Mouse (Mus musculus) v-Abl transformed pro-B cells (cell line): Measurements from ENCODE around the gene Timp4.

Experiments
- in situ Hi-C, 2 experiments: fragments of 400-800 bp; cut with MboI; formaldehyde crosslinking; loops; one replicate each; pipeline ENCODE4 v1.15.1; 2025; ENCODE audit not compliant: unreplicated experiment in 2 of 2

Timp4 gene

DNA sequence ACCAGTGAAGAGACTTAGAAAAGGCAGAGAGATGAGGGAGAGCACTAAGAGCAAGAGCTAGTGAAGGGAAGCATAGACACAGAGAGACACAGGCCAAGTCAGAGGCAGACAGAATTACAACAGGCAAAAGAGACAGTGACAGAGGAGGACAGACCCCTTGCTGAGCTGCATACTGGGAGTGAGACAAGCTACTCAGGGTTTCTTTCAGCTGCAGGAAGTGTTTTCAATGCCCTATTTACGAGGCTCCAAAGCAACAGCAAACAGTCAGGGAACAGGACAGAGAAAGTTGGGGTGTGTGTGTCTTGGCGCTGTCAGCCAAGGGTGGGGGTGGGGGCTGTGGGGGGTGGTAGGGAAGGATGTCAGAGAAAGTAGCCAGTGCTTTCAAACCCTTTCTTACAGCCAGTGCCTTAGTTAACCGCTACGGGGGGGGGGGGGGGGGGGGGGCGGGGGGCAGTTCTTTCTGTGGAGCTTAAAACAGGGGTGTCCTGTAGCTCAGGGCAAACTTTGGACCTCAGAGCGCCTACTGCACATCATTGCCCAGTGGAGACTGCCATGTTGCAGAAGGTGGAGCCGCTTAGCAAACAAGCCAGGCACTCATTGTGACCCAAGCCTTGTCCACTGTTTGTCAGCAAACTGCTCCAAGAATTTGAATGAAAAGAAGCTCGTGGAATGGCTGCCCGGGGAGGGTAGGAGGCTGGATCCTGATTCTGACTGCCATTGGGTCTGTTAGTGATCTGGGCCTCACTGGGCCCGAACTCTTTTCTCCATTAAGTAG, at the start of gene Timp4:
Gene Timp4 (minus strand): TSS at position 107 of the 775 bp plus-strand sequence.
- in situ Hi-C loops: no loop called here

DNA sequence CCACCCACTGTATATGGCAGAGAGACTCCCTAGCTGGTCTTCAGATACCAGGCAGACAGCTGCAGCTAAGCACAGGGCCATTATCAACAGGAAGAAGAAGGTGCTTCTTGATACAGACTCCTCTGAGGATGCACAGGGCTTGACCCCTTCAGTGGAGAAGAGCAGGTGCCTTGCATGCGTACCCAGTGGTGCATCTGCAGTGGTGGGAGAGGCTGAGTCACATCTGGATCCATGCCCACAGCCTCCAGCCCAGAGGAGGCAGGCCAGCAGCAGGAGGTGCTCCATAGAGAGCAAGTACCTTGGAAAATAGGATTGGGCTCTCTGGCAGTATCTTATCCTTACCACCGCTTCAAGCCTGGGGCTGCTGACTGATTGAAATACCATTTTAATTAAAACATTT, 41.9 kb upstream of the Timp4 start:
- in situ Hi-C loops: no loop called here

DNA sequence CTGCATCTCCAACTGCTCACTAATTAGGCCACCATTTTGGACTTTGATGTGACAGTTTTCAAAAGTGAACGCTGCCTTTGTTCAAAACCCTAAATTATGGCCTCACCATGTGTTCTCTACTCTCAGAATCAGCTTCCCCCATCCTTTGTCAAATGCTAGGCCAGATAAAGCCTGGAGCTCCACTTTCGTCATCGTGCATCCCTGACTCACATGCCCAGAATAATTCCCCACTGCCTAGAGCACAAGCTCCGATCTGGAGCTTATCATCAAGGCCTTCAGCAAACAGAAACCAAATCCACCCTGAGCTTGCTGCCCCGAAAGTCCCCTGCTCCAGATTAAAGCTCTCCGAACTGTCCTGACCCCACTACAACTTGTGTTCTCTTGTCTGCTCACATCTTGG, 40.6 kb upstream of the Timp4 start:
- in situ Hi-C loops: no loop called here

DNA sequence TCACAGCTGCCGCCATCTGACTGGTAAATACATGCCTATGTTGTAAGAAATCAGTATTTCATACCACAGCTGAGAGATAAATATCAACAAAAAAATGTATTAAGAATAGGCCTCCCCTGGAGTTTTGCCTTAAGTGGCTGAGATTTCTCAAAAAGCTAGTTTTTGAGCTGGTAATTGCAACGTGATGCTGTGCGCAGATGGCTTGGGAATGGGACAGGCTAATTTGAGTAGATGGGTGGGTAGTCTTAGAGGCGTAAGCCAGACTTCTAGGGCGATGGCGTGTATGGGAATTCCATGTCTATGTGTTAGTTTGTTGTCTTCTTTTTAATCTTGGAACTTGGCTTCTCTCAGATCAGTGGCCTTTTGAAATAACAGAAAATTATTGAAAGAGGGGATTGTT, 39.8 kb upstream of the Timp4 start:
- in situ Hi-C loops: no loop called here

DNA sequence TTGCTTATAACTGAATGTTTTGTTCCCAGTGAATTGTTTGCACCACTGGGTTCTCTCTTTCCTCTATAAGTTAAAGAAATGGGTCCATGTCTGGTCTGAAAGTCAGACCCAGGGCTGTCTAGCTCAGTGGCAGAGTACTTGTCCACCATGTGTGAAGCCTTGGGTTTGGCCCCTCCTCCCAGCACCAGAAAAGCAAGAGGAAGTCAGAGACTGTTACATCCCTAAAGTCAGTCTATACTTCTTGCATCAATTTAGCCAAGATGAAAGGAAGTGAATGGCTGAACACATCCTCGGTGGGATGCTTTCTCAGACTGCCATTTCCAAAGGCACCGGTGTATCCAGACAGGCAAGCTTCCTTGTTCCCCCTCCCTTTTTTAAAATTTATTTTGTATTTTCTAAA, 39.1 kb upstream of the Timp4 start:
- in situ Hi-C loops: no loop called here

DNA sequence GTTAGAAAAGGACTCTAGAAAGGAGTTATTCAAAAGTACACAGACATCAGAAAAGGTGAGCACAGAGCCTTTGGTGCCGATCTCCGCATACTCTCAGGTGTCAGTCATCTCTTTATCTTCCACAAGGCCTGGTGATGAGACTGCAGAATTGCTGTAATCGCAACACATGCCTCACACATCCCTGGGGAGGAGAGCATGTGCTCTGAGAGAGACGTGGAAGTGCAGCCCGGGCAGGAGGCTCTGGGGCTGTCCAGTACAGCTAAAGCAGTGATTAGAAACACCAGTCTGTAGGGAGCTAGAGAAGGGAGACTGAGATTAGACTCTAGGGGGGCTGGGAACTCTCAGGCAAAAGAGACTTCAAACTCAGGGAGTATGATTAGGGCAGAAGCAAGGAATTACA, 38.6 kb upstream of the Timp4 start:
- in situ Hi-C loops: no loop called here

DNA sequence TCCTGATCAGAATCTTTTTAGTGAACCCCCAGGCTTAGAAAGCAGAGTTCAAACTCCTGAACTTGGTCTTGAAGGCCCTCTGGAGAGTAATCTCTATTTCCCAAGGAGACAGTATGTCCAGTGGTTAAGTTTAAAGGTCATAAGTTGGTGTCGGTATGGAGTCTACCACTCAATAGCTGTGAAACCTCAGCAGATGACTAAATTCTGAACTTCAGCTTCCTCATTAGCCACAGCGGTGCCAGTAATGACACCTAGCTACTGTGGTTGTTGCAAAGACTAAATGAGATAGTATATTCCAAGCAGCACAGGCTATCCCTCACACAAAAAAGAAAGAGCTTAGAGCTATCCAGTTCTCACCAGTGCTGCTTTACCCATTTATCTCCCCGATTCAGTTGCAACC, 36.2 kb upstream of the Timp4 start:
- in situ Hi-C loops: no loop called here

DNA sequence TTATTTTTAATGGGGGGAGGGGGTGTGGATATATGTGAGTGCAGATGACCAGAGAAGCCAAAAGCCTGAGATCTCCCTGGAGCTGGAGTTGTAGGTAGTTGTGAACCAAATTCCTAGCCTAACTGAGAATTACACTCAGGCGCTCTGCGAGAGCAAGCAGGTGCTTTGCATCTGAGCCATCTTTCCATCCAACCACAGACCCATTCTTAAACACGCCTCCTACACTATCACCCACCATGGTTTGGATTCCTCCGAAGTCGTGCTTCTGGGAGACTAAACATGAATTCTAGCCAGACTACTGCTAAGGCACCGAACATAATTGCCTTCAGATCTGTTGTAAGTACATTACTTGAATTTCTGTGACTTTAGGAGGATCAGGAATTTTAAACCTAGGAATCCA, 34.4 kb upstream of the Timp4 start:
- in situ Hi-C loops: no loop called here

DNA sequence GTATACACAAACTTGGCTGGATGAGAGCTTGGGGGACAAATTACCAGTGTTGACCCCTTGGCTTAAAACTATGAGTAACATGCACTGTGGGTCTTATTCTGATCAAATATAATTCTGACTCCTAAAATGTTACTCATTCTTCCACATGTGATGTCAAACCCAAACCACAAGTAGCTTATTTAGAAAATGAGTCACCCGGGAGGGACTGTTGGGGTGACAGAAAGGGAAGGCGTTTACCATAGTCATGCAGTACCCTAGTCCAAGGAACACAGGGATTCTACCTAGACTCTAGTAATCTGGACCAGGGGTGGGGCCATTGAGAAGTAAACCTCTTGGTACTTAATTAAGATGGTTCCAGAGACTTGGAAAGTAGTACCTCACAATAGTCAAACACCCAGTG, 32.1 kb upstream of the Timp4 start:
- in situ Hi-C loops: no loop called here

DNA sequence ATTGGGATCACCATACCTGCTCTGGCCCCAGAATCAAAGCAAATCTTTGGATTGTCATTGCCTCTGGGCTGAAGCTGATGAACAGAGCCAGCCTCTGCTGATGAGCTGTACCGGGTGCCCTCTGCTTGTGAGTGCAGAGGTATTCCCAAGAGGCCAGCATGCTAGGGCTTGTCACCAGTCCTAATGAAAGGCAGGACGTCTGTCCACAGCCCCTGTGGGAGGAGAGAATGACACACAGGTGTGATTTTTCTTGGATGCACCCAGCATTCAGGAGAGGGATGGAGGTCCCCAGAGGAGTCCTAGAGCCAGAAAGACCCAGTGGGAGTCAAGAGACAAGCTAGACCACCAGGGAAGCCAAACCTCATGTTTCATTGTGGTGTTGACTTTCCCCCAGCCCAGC, 27.6 kb upstream of the Timp4 start:
- in situ Hi-C loops: no loop called here

DNA sequence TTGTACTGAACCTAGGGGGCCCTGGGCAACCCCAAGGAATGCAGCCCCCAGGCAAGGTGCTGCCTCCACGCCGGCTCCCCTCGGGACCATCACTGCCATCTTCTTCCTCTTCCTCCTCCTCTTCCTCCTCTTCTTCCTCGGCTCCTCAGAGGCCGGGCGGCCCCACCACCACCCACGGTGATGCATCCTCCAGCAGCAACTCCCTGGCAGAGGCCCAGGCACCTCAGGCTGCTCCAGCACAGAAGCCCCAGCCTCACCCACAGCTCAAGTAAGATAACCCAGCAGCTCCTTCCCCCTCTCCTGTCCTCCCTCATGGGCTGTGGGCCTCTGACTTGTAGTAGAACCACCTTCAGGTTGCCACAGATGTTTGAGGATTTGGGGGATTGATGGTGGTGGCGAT, 26.1 kb upstream of the Timp4 start:
- in situ Hi-C loops: no loop called here

DNA sequence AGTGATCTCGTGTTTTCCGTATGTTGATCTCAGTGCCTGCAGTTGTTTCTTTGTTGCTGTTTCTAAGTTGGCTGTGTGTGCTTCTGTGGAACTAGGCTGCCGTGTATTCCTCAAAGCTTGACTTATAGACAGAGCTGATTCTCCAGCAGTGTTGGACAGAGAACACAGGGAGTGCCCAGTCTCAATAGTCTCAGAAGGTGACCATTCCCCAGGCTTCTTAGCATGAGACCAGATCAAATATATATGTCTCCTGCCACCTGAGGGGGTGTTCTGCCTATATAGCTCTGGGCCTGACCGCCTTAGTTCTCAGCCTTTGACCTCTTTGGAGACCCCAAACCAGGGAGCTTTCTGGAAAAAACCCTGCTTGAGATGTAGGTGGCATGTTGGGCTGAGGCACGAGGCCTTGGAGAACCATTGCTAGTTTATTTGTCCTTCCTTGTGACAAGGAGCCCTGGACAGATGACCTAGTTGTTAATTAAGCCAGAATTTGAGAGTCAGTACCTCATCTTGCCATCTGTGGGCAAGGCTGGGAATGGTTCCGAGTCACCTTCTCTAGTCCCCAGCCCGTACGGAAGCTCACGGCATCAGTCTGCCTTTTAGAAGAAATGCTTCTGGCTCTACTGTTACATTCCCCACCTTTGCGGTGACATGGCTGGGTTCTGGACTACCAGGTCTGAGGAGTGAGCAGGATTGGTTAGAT, 23.3 kb upstream of the Timp4 start:
- in situ Hi-C loops: no loop called here

DNA sequence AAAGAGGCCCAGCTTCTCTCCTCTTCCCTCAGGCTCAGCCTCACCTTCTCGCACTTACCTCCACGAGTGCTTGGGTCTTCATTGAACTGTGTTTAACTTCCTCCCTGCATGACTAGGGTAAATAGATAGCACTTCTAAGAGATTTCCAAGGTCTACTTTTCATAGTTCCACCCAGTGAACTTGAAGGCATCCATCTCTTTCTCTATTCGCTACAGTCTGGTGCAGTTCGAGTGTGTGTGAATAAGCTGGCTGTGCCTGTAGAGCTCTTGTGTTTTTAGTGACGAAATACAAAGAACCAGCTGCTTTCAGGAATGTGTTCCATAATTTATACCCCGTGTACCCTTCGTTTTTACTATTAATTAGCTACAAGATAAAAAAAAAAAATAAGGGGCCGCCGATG, 22.7 kb upstream of the Timp4 start:
- in situ Hi-C loops: no loop called here

DNA sequence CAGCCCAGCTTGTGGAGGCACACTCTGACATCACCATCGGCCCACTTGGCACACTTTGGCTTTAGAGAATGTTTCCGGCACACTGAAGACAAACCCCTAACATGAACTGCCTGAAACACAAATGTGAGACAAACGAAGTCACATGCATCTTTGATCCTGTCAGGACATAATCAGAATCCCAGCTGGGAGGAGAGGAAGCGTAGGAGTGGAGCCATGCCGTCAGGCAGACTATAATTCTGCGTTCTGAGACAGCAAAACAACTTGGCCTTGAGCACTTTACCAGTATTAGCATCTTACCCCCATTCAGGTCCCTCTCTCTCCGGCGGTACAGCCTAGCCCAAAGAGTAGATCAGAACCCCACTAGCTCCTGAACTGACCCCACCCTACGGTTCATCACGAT, 21.3 kb upstream of the Timp4 start:
- in situ Hi-C loops: no loop called here

DNA sequence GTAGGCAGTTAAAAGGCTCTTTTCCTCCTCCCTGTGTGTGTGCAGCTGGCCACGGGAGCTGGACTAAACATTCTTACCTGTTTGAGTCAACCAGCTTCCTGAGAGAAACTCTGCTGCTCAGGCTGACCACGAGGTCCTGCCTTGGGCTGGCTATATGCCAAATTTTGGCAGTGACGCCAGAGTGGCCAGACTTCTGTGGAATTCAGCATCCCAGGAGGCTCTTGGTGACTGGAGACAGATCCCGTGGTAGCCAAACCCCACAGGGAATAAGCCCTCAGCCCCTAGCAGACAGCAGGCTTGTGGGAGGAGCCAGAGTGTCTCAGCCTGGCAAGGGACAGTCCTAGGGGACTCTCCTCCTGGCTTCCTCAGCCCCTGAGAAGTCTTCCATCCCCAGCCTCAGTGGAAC, 19.9 kb upstream of the Timp4 start:
- in situ Hi-C loops: no loop called here

DNA sequence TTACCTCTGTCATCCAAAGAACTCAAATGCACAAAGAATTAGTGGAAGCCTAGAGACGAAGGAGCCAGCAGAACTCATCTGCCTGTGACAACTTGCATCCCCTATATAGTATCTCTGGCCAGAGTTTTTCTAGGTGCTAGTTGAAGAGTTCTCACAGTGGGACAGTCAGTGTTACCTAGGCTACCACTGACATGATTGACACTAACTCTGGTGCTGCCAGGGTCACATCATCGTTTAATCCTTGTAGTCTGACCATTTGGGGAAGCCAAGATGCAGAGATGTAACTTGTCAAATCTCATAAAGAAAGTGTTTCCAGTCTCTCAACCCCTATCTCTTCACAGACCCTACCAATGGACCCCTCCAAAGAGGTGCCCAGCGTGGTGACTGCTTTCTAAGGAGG, 19.3 kb upstream of the Timp4 start:
- in situ Hi-C loops: no loop called here

DNA sequence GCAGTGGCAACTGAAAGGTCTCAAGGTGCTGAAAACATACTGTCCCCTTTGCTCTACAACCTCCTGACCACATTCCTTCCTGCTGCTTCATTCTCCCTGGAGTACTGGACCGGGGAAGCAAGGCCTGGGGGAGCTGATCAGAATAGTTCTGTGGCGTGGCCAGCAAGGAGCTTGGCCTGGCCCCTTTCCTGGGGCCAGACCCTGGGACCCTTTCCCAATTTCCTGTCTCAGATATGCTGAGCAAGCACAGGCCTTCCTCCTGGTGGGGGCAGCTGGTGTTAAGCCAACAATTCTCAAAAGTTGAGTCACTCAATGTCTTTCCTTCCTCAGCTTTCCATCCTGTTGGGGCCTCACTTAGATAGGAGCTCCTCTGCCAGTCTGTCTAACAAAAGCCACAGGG, 18.1 kb upstream of the Timp4 start:
- in situ Hi-C loops: no loop called here

DNA sequence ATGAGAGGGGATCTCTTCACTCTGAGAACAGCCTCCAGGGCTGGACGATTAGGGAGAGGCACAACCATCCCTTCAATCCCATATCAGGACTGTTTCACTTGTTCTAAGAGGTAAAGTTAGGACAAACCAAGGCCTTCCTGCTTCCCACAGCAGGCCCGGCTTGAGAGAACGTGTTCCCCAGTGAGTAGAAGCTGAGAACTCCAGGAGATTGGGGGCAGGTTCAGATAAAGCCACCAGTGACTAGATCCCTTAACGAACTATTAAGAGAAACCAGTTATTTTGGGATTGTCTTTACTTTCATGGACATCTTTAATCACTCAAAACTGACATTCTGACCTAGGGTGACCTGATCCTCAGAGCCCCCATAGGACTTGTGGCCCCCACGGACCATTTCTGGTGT, 17.6 kb upstream of the Timp4 start:
- in situ Hi-C loops: loop anchor here (5.0 to 10.0 kb wide), 5 partner anchors 255 to 1185 kb away; no protein-coding TSS in a partner anchor

DNA sequence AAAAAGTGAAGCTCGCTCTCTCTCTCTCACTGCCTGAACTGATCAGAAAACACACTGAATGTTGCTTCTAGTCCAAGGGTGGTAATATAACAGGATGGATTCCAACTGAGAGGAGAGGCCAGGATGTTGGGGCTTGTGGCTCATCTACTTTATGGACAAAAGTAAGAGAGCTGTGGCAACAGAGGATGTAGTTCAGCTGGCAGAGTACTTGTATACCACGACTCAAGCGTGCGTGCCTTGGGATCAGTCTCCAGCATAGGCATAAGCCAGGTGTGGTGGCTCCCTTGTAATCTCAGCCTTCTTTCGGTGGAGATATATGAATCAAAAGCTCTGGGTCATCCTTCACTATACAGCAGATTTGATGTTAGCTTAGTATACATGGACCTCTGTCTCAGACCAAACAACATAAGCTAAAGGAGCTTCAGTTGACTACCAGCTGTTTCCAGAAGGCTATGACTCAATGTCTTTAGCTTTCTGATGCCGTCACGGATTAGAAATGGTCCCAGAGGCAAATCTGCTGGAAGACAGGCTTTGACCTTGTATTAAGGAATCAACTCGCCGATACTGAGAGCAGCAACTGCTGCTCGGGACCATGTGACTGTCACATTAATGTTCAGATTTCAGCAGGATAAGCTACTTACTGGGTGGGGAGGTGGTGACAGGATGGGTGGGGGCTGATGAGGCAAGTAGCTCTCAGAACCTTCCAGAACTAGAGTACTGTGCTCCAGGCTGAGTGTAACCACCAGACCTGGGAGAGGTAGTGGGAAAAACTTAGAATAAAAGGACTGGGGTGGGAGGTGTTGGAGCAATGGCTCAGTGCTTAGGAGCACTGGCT, 16.8 kb upstream of the Timp4 start:
- in situ Hi-C loops: loop anchor here (5.0 to 10.0 kb wide), 5 partner anchors 254 to 1184 kb away; no protein-coding TSS in a partner anchor

DNA sequence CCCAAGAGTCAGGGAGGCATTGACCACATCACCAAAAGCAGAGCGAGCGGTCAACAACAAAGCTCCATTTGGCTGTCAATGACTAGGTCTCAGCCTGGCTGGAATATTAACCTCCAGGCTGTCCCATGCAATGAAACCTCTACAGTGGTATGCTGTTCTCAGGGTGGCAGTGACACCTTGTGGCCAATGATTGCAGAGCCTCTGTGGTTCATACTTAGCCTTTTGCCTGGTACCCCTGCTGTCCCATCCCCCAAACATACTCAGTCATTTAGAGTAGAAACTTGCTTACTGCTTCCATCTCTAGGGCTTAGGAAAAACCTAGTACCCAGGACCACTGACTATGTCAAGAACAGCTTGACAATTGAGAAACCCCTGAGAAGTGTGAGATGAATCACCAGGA, 15.9 kb upstream of the Timp4 start:
- in situ Hi-C loops: loop anchor here (5.0 to 10.0 kb wide), 5 partner anchors 253 to 1183 kb away; no protein-coding TSS in a partner anchor

DNA sequence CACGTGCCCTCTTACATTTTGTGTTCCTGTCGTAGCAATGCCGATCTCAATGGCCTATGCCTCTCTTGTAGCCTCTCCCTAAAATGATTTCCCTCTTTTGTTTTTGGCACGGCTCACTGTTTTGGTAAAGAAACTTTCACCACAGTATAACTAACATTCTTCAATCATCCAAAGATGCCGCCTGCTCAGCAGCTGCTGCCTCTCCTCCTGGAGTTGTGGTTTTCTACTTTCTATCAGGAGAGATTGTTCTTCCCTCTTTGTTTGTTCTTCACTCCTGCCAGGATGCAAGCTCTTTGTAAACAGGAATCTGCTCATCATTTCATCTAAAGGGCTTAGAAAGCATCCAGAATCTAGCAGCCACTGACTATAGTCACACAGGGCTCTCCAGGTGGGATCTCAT, 14.8 kb upstream of the Timp4 start:
- in situ Hi-C loops: loop anchor here (5.0 to 10.0 kb wide), 5 partner anchors 252 to 1182 kb away; no protein-coding TSS in a partner anchor
